Mouse (Mus musculus) midbrain, postnatal 0 days (tissue): ENCODE data around the gene Edn1. TPM values are rescaled to one million over a fixed set of nuclear protein-coding genes. Genes with fewer than 3 reads are reported as not detected.

ENCODE experiments used
- ATAC-seq: fragments of 200-750 bp; cut with Nextera tagmentation; 2 replicates; pipeline ENCODE4 v1.8.0; 2017; ENCODE audit warnings: moderate number of reproducible peaks, mild to moderate bottlenecking, moderate TSS enrichment, moderate library complexity; ENCODE audit not compliant: low FRiP score
- DNase-seq: peaks from one replicate; pipeline ENCODE4 v3.0.0-alpha.2; 2015; ENCODE audit warnings: low spot score
- H3K27ac ChIP-seq: fragments of 300-500 bp; sonication (generic); 2 replicates; pipeline ENCODE4 v1.5.1; 2014; ENCODE audit warnings: low read depth, mild to moderate bottlenecking, low read length, mixed read lengths
- H3K27me3 ChIP-seq: fragments of 300-500 bp; sonication (generic); 2 replicates; pipeline ENCODE4 v1.6.1; 2014; ENCODE audit warnings: low read length, control low read depth, mixed read lengths; ENCODE audit not compliant: insufficient read depth
- H3K36me3 ChIP-seq: fragments of 300-500 bp; sonication (generic); 2 replicates; pipeline ENCODE4 v1.6.1; 2014; ENCODE audit warnings: low read length, control low read depth, mixed read lengths; ENCODE audit not compliant: insufficient read depth
- H3K4me1 ChIP-seq: fragments of 300-500 bp; sonication (generic); 2 replicates; pipeline ENCODE4 v1.6.1; 2014; ENCODE audit warnings: mild to moderate bottlenecking, control low read depth, antibody characterized with exemption, low read length, mixed read lengths; ENCODE audit not compliant: insufficient read depth
- H3K4me2 ChIP-seq: fragments of 300-500 bp; sonication (generic); 2 replicates; pipeline ENCODE4 v1.6.1; 2014; ENCODE audit warnings: low read depth, mild to moderate bottlenecking, low read length, mixed read lengths; ENCODE audit not compliant: poor library complexity, severe bottlenecking
- H3K4me3 ChIP-seq: fragments of 300-500 bp; sonication (generic); 2 replicates; pipeline ENCODE4 v1.5.1; 2014; ENCODE audit warnings: low read depth, mild to moderate bottlenecking, low read length, moderate library complexity
- H3K9ac ChIP-seq: fragments of 300-500 bp; sonication (generic); replicated peaks from 2 replicates; pipeline ENCODE4 v1.6.1; 2014; ENCODE audit warnings: mild to moderate bottlenecking, low read length, moderate library complexity, mixed read lengths; ENCODE audit not compliant: poor library complexity, severe bottlenecking
- H3K9me3 ChIP-seq: fragments of 300-500 bp; sonication (generic); 2 replicates; pipeline ENCODE4 v1.6.1; 2016; ENCODE audit warnings: low read length, control low read depth
- CTCF ChIP-seq: IDR thresholded peaks from 2 replicates; pipeline ENCODE4 v1.5.1; 2016; ENCODE audit warnings: antibody characterized with exemption, mild to moderate bottlenecking
- WGBS: fragments of 180-500 bp; shearing (Covaris S2); extraction: QIAGEN DNeasy Blood & Tissue Kit; methylation state at CpG from one replicate; pipeline ENCODE4 v1.1.7; 2014; 5-methylcytosine and 5-hydroxymethylcytosine counted together
- polyA plus RNA-seq: library from polyadenylated mRNA; unstranded; fragments of >200 nt; fragmentation: Nextera tagmentation; extraction: Ambion mirVana; gene quantifications from 2 replicates; pipeline ENCODE4 v1.2.1, GENCODE M21; 2015
- total RNA-seq: library from RNA; depleted of rRNA; stranded (reverse); fragments of >200 nt; gene quantifications from 2 replicates; pipeline ENCODE4 v1.2.3, GENCODE M21; 2014; rRNA removed

Gene Edn1
- total and polyA plus RNA-seq, 2 experiments from 2014 or later, result 3.2 to 4.4 TPM

GRCm38 (mm10) chr13:42345439-42345838 is 44.2 kb downstream of the Edn1 start:
- no peaks in the 10 kb centered on the region for H3K36me3 ChIP-seq
- TF ChIP-seq CTCF, result no peak

DNA sequence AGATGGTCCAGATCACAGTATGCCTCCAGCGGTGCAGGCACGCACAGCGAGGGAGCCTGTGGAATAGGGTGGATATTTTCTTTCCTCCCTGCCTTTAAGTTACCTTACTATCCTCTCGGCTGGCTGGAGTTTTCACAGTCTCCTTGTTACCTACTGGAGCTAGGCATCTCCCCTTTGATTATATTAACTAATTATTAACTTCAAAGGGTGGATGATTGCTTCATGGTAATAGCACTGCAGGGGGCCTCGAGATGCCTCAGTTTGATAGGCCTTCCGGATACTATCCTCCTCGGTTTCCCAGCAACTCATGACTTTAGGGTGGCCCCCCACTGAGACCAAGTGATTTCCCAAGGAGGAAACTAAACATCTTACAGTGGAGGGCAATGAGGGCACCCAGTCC is 45.1 kb downstream of the Edn1 start:
- H3K27ac ChIP-seq, result no peak overlapping the region
- ATAC-seq, result no peak
- no peaks in the 10 kb centered on the region for H3K9me3 ChIP-seq
- no peak for TF ChIP-seq CTCF
- H3K9ac ChIP-seq, result no peak overlapping the region
- H3K36me3 ChIP-seq, result no peaks in the 10 kb centered on the region
- no peak overlapping the region for H3K4me2 ChIP-seq
- DNase-seq, result no peak
- no peaks in the 10 kb centered on the region for H3K27me3 ChIP-seq
- no peak overlapping the region for H3K4me3 ChIP-seq
- WGBS, result 47% methylated on average over 7 of the region's 7 CpGs
- H3K4me1 ChIP-seq, result no peaks in the 10 kb centered on the region

More at GRCm38 (mm10) chr13:42345439-42345838, 44.2 kb downstream of the Edn1 start:
- no peaks in the 10 kb centered on the region for H3K4me1 ChIP-seq
- no peaks in the 10 kb centered on the region for H3K9me3 ChIP-seq
- no peak for ATAC-seq
- no peak overlapping the region for H3K27ac ChIP-seq
- DNase-seq, result no peak
- WGBS, result 89% methylated on average over 7 of the region's 7 CpGs
- H3K4me3 ChIP-seq, result no peak overlapping the region
- no peak overlapping the region for H3K9ac ChIP-seq
- H3K27me3 ChIP-seq, result no peaks in the 10 kb centered on the region
- H3K4me2 ChIP-seq, result no peak overlapping the region

DNA sequence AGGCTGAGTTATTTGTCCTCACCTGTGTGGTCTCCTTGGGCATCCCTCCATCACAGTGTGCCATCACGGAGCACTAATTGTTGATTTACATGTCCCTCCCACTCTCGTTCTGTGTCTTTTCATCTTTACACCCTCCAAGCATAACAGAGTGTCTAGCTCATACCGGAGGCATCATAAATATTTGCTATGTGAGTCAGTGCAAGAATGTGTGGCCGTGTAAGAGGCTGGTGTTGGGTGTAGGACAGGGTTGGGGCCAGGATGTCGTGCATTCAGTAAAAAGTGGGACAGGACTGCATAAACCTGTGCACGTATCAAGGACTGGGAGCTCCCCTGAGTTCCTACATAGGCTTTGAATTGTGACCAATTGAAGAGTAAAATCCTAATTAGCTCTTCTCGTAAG is 50.4 kb downstream of the Edn1 start:
- no peaks in the 10 kb centered on the region for H3K9me3 ChIP-seq
- no peak overlapping the region for H3K9ac ChIP-seq
- TF ChIP-seq CTCF, result no peak
- no peaks in the 10 kb centered on the region for H3K36me3 ChIP-seq
- no peaks in the 10 kb centered on the region for H3K27me3 ChIP-seq
- H3K4me1 ChIP-seq, result no peaks in the 10 kb centered on the region
- H3K27ac ChIP-seq, result no peak overlapping the region
- 77% methylated on average over 7 of the region's 7 CpGs for WGBS
- DNase-seq (no peak), ATAC-seq (no peak)
- H3K4me3 ChIP-seq, result no peak overlapping the region
- no peak overlapping the region for H3K4me2 ChIP-seq

Other genes starting within 250 kb of the Edn1 start
- gene Hivep1, start 249.5 kb upstream of the Edn1 start, total RNA-seq, result 37.2 and 38.0 TPM in 2 replicates
- gene Hivep1, start 249.5 kb upstream of the Edn1 start, polyA plus RNA-seq, result 13.8 and 19.5 TPM in 2 replicates